Mouse (Mus musculus) heart, embryonic 12.5 days (tissue): ENCODE data around the gene Cabin1. TPM values are rescaled to one million over a fixed set of nuclear protein-coding genes. Genes with fewer than 3 reads are reported as not detected.

ENCODE experiments used
- ATAC-seq: fragments of 200-750 bp; cut with Nextera tagmentation; 2 replicates; pipeline ENCODE4 v1.8.0; 2017; ENCODE audit warnings: moderate TSS enrichment, moderate library complexity; ENCODE audit not compliant: insufficient number of reproducible peaks, low FRiP score
- H3K27ac ChIP-seq: fragments of 300-500 bp; sonication (generic); 2 replicates; pipeline ENCODE4 v1.5.1; 2016; ENCODE audit warnings: mild to moderate bottlenecking, moderate library complexity; ENCODE audit not compliant: poor library complexity, severe bottlenecking
- H3K27me3 ChIP-seq: fragments of 300-500 bp; sonication (generic); replicated peaks from 2 replicates; pipeline ENCODE4 v1.6.1; 2016; ENCODE audit warnings: mild to moderate bottlenecking, moderate library complexity
- H3K36me3 ChIP-seq: fragments of 300-500 bp; sonication (generic); 2 replicates; pipeline ENCODE4 v1.6.1; 2016; ENCODE audit warnings: mild to moderate bottlenecking, moderate library complexity
- H3K4me1 ChIP-seq: fragments of 300-500 bp; sonication (generic); replicated peaks from 2 replicates; pipeline ENCODE4 v1.6.1; 2016; ENCODE audit warnings: mild to moderate bottlenecking
- H3K4me2 ChIP-seq: fragments of 300-500 bp; sonication (generic); 2 replicates; pipeline ENCODE4 v1.6.1; 2016; ENCODE audit warnings: mild to moderate bottlenecking, moderate library complexity
- H3K4me3 ChIP-seq: fragments of 300-500 bp; sonication (generic); 2 replicates; pipeline ENCODE4 v1.5.1; 2016; ENCODE audit warnings: mild to moderate bottlenecking
- H3K9ac ChIP-seq: fragments of 300-500 bp; sonication (generic); 2 replicates; pipeline ENCODE4 v1.6.1; 2016; ENCODE audit warnings: mild to moderate bottlenecking, moderate library complexity
- H3K9me3 ChIP-seq: fragments of 300-500 bp; sonication (generic); replicated peaks from 2 replicates; pipeline ENCODE4 v1.6.1; 2016; ENCODE audit warnings: mild to moderate bottlenecking, moderate library complexity
- WGBS: fragments of 180-500 bp; shearing (Covaris S2); methylation state at CpG from one replicate; pipeline ENCODE4 v1.1.7; 2016; 5-methylcytosine and 5-hydroxymethylcytosine counted together
- polyA plus RNA-seq: library from polyadenylated mRNA; unstranded; fragments of >200 nt; fragmentation: Nextera tagmentation; extraction: Ambion mirVana; gene quantifications from 2 replicates; pipeline ENCODE4 v1.2.1, GENCODE M21; 2016

Gene Cabin1
- polyA plus RNA-seq, 1 experiment from 2014 or later, result 26.7 TPM

GRCm38 (mm10) chr10:75608975-75609374 lies 155.2 kb downstream of the Cabin1 start:
- no peak for ATAC-seq
- no peak overlapping the region for H3K4me3 ChIP-seq
- H3K27ac ChIP-seq, result no peak overlapping the region
- H3K9ac ChIP-seq, result no peak overlapping the region
- WGBS, result 85% methylated on average over 11 of the region's 11 CpGs
- no peak overlapping the region for H3K4me2 ChIP-seq
- H3K9me3 ChIP-seq, result no peaks in the 10 kb centered on the region
- H3K36me3 ChIP-seq, result no peaks in the 10 kb centered on the region
- H3K27me3 ChIP-seq, result no peaks in the 10 kb centered on the region
- peaks cover 8% of the 10 kb centered on the region for H3K4me1 ChIP-seq

GRCm38 (mm10) chr10:75607253-75607652 lies 156.9 kb downstream of the Cabin1 start:
- Histone ChIP-seq H3K9ac (no peak overlapping the region), H3K9me3 (no peaks in the 10 kb centered on the region), H3K27me3 (no peaks in the 10 kb centered on the region), H3K36me3 (no peaks in the 10 kb centered on the region), H3K4me1 (peaks cover 8% of the 10 kb centered on the region), H3K4me2 (no peak overlapping the region), H3K4me3 (no peak overlapping the region), H3K27ac (no peak overlapping the region)
- no peak for ATAC-seq
- WGBS, result 84% methylated on average over 4 of the region's 4 CpGs

- Histone ChIP-seq H3K36me3 (no peaks in the 10 kb centered on the region), H3K27me3 (no peaks in the 10 kb centered on the region), H3K27ac (no peak overlapping the region), H3K9me3 (no peaks in the 10 kb centered on the region), H3K9ac (no peak overlapping the region), H3K4me3 (no peak overlapping the region), H3K4me2 (no peak overlapping the region), H3K4me1 (peaks cover 8% of the 10 kb centered on the region)
- ATAC-seq, result no peak
- WGBS, result 31% methylated on average over 11 of the region's 11 CpGs
These were observed 158.8 kb downstream of the Cabin1 start for GRCm38 (mm10) chr10:75605162-75605846.

- no peak overlapping the region for H3K4me2 ChIP-seq
- peaks cover 3% of the 10 kb centered on the region for H3K9me3 ChIP-seq
- peaks cover 7% of the 10 kb centered on the region for H3K4me1 ChIP-seq
- peaks cover 5% of the 10 kb centered on the region; the same call in 1 of the 2 replicates for H3K36me3 ChIP-seq
- no peak overlapping the region for H3K27ac ChIP-seq
- WGBS, result 63% methylated on average over 7 of the region's 7 CpGs
- no peak overlapping the region for H3K4me3 ChIP-seq
- no peaks in the 10 kb centered on the region for H3K27me3 ChIP-seq
- no peak overlapping the region for H3K9ac ChIP-seq
- no peak for ATAC-seq
These were observed 163.9 kb downstream of the Cabin1 start for GRCm38 (mm10) chr10:75600189-75600730.

Other genes starting within 250 kb of the Cabin1 start
- gene Snrpd3, start 246.8 kb downstream of the Cabin1 start, polyA plus RNA-seq, result 105 and 106 TPM in 2 replicates
- gene Gucd1, start 246.4 kb downstream of the Cabin1 start, polyA plus RNA-seq, result 26.8 and 27.9 TPM in 2 replicates
- 1.4 and 1.6 TPM in 2 replicates for gene Lrrc75b, start 204.0 kb downstream of the Cabin1 start, polyA plus RNA-seq
- 0.34 and 0.49 TPM in 2 replicates for gene Ggt1, start 202.7 kb downstream of the Cabin1 start, polyA plus RNA-seq
- gene Ggt5, start 175.0 kb downstream of the Cabin1 start, polyA plus RNA-seq, result 6.1 and 7.7 TPM in 2 replicates
- gene Susd2, start 120.3 kb downstream of the Cabin1 start, polyA plus RNA-seq, result 4.5 and 5.1 TPM in 2 replicates
- 31.0 and 35.3 TPM in 2 replicates for gene Ddt, start 9.1 kb upstream of the Cabin1 start, polyA plus RNA-seq
- not detected in 2 replicates for gene Gm20441, start 16.6 kb upstream of the Cabin1 start, polyA plus RNA-seq
- 2.7 and 3.2 TPM in 2 replicates for gene Gstt3, start 17.1 kb upstream of the Cabin1 start, polyA plus RNA-seq
- 3.9 and 4.2 TPM in 2 replicates for gene Gstt1, start 34.2 kb upstream of the Cabin1 start, polyA plus RNA-seq
- not detected in 2 replicates for gene Gstt4, start 58.2 kb upstream of the Cabin1 start, polyA plus RNA-seq
- gene Gstt2, start 73.1 kb upstream of the Cabin1 start, polyA plus RNA-seq, result 7.2 and 8.1 TPM in 2 replicates
- gene Mif, start 95.9 kb upstream of the Cabin1 start, polyA plus RNA-seq, result 2,266 and 2,393 TPM in 2 replicates
- 2.1 and 2.2 TPM in 2 replicates for gene Derl3, start 129.1 kb upstream of the Cabin1 start, polyA plus RNA-seq
- 125 and 126 TPM in 2 replicates for gene Smarcb1, start 157.3 kb upstream of the Cabin1 start, polyA plus RNA-seq
- gene Chchd10, start 168.8 kb upstream of the Cabin1 start, polyA plus RNA-seq, result 408 and 409 TPM in 2 replicates
- gene Mmp11, start 172.2 kb upstream of the Cabin1 start, polyA plus RNA-seq, result 25.4 and 27.1 TPM in 2 replicates
- 0.80 and 1.1 TPM in 2 replicates for gene Gm867, start 176.3 kb upstream of the Cabin1 start, polyA plus RNA-seq
- gene Vpreb3, start 178.7 kb upstream of the Cabin1 start, polyA plus RNA-seq, result 0.24 TPM in 1 of 2 replicates, not detected in the other
- gene Gm5134, start 190.2 kb upstream of the Cabin1 start, polyA plus RNA-seq, result 0.06 TPM in 1 of 2 replicates, not detected in the other